Mouse (Mus musculus): ENCODE results near the gene Gpat3. TPM values are rescaled to one million over a fixed set of nuclear protein-coding genes. Genes with fewer than 3 reads are reported as not detected.

Gene Gpat3
- polyA plus RNA-seq, 1 experiment: 6.7 TPM

- H3K27ac ChIP-seq (ENCODE audit: insufficient read depth, low read length): no peak overlapping the region
- no peaks in the 10 kb centered on the region for H3K4me1 ChIP-seq (ENCODE audit: control insufficient read depth, insufficient read depth, low read length)
- H3K27me3 ChIP-seq (ENCODE audit: control insufficient read depth, insufficient read depth, low read length): no peaks in the 10 kb centered on the region
- no peak overlapping the region for H3K4me3 ChIP-seq (replicated peaks; ENCODE audit: insufficient read depth, low read depth, low read length)
- no peak for DNase-seq
- 74% methylated on average over 2 of the region's 2 CpGs for WGBS
- TF ChIP-seq CTCF (IDR thresholded peaks at IDR 0.05; ENCODE audit: borderline replicate concordance, insufficient read depth, low read depth, low read length) (no peak), POLR2A (IDR thresholded peaks at IDR 0.05; ENCODE audit: borderline replicate concordance, insufficient read depth, low read length) (no peak)
Measured at GRCm38 (mm10) chr5:100929698-100930097, 84.2 kb downstream of the Gpat3 start.

GRCm38 (mm10) chr5:100943716-100944115, 98.2 kb downstream of the Gpat3 start:
- no peaks in the 10 kb centered on the region for H3K4me1 ChIP-seq (ENCODE audit: control insufficient read depth, insufficient read depth, low read length)
- no peak overlapping the region for H3K4me3 ChIP-seq (replicated peaks; ENCODE audit: insufficient read depth, low read depth, low read length)
- no peak overlapping the region for H3K27ac ChIP-seq (ENCODE audit: insufficient read depth, low read length)
- 71% methylated on average over 11 of the region's 11 CpGs for WGBS
- no peak for TF ChIP-seq POLR2A (IDR thresholded peaks at IDR 0.05; ENCODE audit: borderline replicate concordance, insufficient read depth, low read length)
- TF ChIP-seq CTCF (IDR thresholded peaks at IDR 0.05; ENCODE audit: borderline replicate concordance, insufficient read depth, low read depth, low read length): no peak
- no peaks in the 10 kb centered on the region; the same call in 1 of the 2 replicates for H3K27me3 ChIP-seq (ENCODE audit: control insufficient read depth, insufficient read depth, low read length)
- no peak for DNase-seq

DNA sequence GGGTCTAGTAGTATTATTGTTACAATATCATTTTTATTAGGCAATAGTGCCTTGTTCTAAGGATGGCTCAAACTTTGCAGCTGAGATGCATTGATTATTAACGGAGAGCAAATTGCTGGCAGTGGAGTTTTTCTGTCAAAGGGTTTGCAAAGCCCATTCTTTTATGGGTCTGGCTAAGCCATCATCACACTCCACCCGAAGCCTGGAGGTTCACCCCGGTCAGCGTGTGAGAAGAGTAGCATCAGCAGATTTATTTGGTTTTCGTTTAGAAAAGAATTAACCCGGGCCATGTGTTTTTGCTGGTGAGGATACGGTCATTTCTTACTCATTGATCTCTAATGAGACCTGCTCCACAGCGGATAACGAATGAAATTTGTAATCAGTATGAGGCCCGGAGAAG, 99.8 kb downstream of the Gpat3 start:
- Histone ChIP-seq H3K27me3 (ENCODE audit: control insufficient read depth, insufficient read depth, low read length) (no peaks in the 10 kb centered on the region; the same call in 1 of the 2 replicates), H3K4me3 (replicated peaks; ENCODE audit: insufficient read depth, low read depth, low read length) (no peak overlapping the region), H3K4me1 (ENCODE audit: control insufficient read depth, insufficient read depth, low read length) (no peaks in the 10 kb centered on the region), H3K27ac (ENCODE audit: insufficient read depth, low read length) (no peak overlapping the region)
- TF ChIP-seq CTCF (IDR thresholded peaks at IDR 0.05; ENCODE audit: borderline replicate concordance, insufficient read depth, low read depth, low read length): no peak
- no peak for TF ChIP-seq POLR2A (IDR thresholded peaks at IDR 0.05; ENCODE audit: borderline replicate concordance, insufficient read depth, low read length)
- DNase-seq: no peak
- 88% methylated on average over 10 of the region's 10 CpGs for WGBS

Other genes starting within 250 kb of the Gpat3 start
- 108 and 112 TPM in 2 replicates for gene Coq2, start 170.6 kb upstream of the Gpat3 start, polyA plus RNA-seq (2012; rRNA removed)
- 0.35 and 0.67 TPM in 2 replicates for gene Hpse, start 126.0 kb upstream of the Gpat3 start, polyA plus RNA-seq (2012; rRNA removed)
- 47.5 and 51.6 TPM in 2 replicates for gene Helq, start 47.1 kb upstream of the Gpat3 start, polyA plus RNA-seq (2012; rRNA removed)
- 42.4 and 42.5 TPM in 2 replicates for gene Mrps18c, start 47.1 kb upstream of the Gpat3 start, polyA plus RNA-seq (2012; rRNA removed)
- gene Abraxas1, start 24.7 kb upstream of the Gpat3 start, polyA plus RNA-seq (2012; rRNA removed): 9.3 and 10.1 TPM in 2 replicates